20 mouse cellular contexts compared by ENCODE assay signal in the genomic region with DNA sequence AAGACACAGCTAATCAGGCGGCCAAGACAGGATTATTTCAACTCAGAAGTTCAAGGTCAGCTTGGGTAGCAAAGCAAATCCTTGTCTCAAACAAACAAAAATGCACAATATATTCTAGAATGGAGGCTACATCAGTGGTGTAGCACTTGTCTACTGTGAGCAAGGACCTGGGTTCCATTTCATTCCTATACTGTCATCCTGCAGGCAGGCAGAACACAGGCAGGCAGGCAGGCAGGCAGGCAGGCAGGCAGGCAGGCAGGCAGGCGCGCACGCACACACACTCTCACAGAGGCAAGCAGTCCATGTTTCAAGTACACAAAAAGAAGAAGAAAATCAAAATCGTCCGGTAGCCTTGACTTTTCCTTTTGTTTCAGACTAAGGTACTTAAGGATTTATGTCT.
"Had no signal": no experiment of that assay in that cellular context is flagged by ENCODE, and none has a peak within 500 bp of the region (broad histone marks: within the 10 kb centered on the region; RNA-seq: fewer than 3 reads in every experiment).

No protein-coding gene starts in this region.

- H3K4me1 ChIP-seq: limb, embryonic 10.5 days; limb, embryonic 13.5 days; midbrain, embryonic 12.5 days; neural tube, embryonic 12.5 days had no signal

- H3K9ac ChIP-seq: limb, embryonic 13.5 days; liver, embryonic 14.5 days; liver, postnatal 0 days; lung, embryonic 14.5 days; midbrain, embryonic 12.5 days; midbrain, embryonic 15.5 days; neural tube, embryonic 12.5 days; neural tube, embryonic 15.5 days had no signal

- H3K36me3 ChIP-seq: midbrain, embryonic 15.5 days; neural tube, embryonic 15.5 days had no signal

- H3K27ac ChIP-seq: kidney, postnatal 0 days; layer of hippocampus, adult 2 months; limb, embryonic 10.5 days; limb, embryonic 13.5 days; liver, embryonic 14.5 days; macrophage; midbrain, embryonic 12.5 days; midbrain, embryonic 15.5 days; neural tube, embryonic 12.5 days; neural tube, embryonic 15.5 days; stomach, postnatal 0 days had no signal

- H3K4me3 ChIP-seq: layer of hippocampus, adult 2 months; limb, embryonic 10.5 days; limb, embryonic 13.5 days; midbrain, embryonic 12.5 days; midbrain, embryonic 15.5 days; neural tube, embryonic 12.5 days; neural tube, embryonic 15.5 days had no signal

- H3K27me3 ChIP-seq: limb, embryonic 13.5 days; midbrain, embryonic 12.5 days; midbrain, embryonic 15.5 days; neural tube, embryonic 12.5 days; neural tube, embryonic 15.5 days had no signal

- DNase-seq: kidney, postnatal 25 days; layer of hippocampus, adult 9-11 months; liver; liver, postnatal 0 days; lung, embryonic 14.5 days; right cerebral cortex, adult 18-20 months; right cerebral cortex, postnatal 14 days; right cerebral cortex, postnatal 4 days; thymus, postnatal 25 days had no signal
